Mouse (Mus musculus) embryonic facial prominence, embryonic 12.5 days (tissue): ENCODE measurements at regions not wholly inside any gene's neighbourhood (a gene's known extent, or its start where the extent isn't known, plus 50 kb on each side); places are given as distances from the start of the nearest gene placed in this dataset.
A peak's percentile ranks its signal among the peaks of the same experiment; 100 is the strongest.

Source experiments
- ATAC-seq: fragments of 200-750 bp; cut with Nextera tagmentation; 2 replicates; pipeline ENCODE4 v1.8.0; 2017; ENCODE audit not compliant: insufficient number of reproducible peaks, insufficient read depth, low FRiP score, low TSS enrichment
- H3K27ac ChIP-seq: fragments of 300-500 bp; sonication (generic); 2 replicates; pipeline ENCODE4 v1.5.1; 2016; ENCODE audit warnings: mild to moderate bottlenecking
- H3K27me3 ChIP-seq: fragments of 300-500 bp; sonication (generic); 2 replicates; pipeline ENCODE4 v1.6.1; 2016; ENCODE audit warnings: mild to moderate bottlenecking, moderate library complexity
- H3K36me3 ChIP-seq: fragments of 300-500 bp; sonication (generic); 2 replicates; pipeline ENCODE4 v1.6.1; 2016; ENCODE audit warnings: mild to moderate bottlenecking
- H3K4me1 ChIP-seq: fragments of 300-500 bp; sonication (generic); 2 replicates; pipeline ENCODE4 v1.6.1; 2016
- H3K4me2 ChIP-seq: fragments of 300-500 bp; sonication (generic); replicated peaks from 2 replicates; pipeline ENCODE4 v1.6.1; 2016; ENCODE audit warnings: mild to moderate bottlenecking, moderate library complexity
- H3K4me3 ChIP-seq: fragments of 300-500 bp; sonication (generic); 2 replicates; pipeline ENCODE4 v1.5.1; 2016; ENCODE audit warnings: mild to moderate bottlenecking
- H3K9ac ChIP-seq: fragments of 300-500 bp; sonication (generic); 2 replicates; pipeline ENCODE4 v1.6.1; 2016; ENCODE audit warnings: mild to moderate bottlenecking, moderate library complexity
- H3K9me3 ChIP-seq: fragments of 300-500 bp; sonication (generic); 2 replicates; pipeline ENCODE4 v1.6.1; 2016; ENCODE audit warnings: mild to moderate bottlenecking, moderate library complexity
- WGBS: fragments of 180-500 bp; shearing (Covaris S2); methylation state at CpG from one replicate; pipeline ENCODE4 v1.1.7; 2016; 5-methylcytosine and 5-hydroxymethylcytosine counted together

DNA sequence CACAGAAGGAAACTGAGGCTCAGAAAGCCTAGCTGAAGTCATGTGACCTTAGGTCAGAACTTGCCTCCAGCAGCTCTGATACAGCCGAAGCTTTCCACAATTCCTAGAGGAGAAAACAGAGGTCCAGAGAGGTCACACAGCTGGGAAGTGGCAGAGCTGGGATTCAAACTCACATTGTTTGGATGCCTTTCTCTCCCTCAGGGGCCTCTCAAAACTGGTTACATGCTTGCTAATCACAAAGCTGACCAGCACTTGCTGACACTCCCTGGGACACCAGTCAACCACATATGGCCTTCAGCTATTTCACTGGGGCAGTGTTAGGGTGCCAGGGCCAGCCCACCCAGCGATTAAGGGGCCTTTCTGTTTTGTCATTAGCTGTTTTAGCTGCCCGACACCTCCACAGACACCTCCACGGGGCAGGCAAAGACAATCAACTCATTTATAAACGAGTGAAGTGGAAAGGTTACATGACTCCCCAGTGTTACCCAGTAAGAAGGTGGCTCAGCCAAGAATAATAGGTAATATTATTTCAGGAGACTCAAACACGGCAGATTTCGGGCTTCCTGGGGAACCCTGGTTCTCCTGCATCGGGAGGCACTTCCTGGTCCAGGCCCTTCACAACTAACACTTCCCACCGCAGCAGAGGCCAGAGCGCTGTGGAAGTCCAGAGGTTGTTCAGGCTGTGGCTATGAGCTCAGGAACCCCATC lies 71.4 kb downstream of the 2410131K14Rik start:
- H3K36me3 ChIP-seq, result no peaks in the 10 kb centered on the region
- H3K27me3 ChIP-seq, result 0 out of 2 replicates have a peak, but pooled peaks cover 3% of the 10 kb centered on the region
- no peak overlapping the region for H3K4me3 ChIP-seq
- H3K4me1 ChIP-seq, result peaks cover 28% of the 10 kb centered on the region
- no peaks in the 10 kb centered on the region for H3K9me3 ChIP-seq
- H3K27ac ChIP-seq, result peak overlapping the region; percentile 67
- no peak; the same call in 1 of the 2 replicates for ATAC-seq
- no peak overlapping the region for H3K9ac ChIP-seq
- 23% methylated on average over 10 of the region's 10 CpGs for WGBS
- H3K4me2 ChIP-seq, result no peak overlapping the region

- H3K27me3 ChIP-seq, result 0 out of 2 replicates have a peak, but pooled peaks cover 3% of the 10 kb centered on the region
- no peak overlapping the region for H3K4me3 ChIP-seq
- peaks cover 40% of the 10 kb centered on the region for H3K4me1 ChIP-seq
- no peak for ATAC-seq
- H3K36me3 ChIP-seq, result no peaks in the 10 kb centered on the region
- no peaks in the 10 kb centered on the region for H3K9me3 ChIP-seq
- no peak overlapping the region for H3K4me2 ChIP-seq
- peak overlapping the region; percentile 17; the same call in 1 of the 2 replicates for H3K27ac ChIP-seq
- no peak overlapping the region for H3K9ac ChIP-seq
- WGBS, result 57% methylated on average over 5 of the region's 5 CpGs
Measured at GRCm38 (mm10) chr5:118318073-118318472, 73.0 kb downstream of the 2410131K14Rik start.

DNA sequence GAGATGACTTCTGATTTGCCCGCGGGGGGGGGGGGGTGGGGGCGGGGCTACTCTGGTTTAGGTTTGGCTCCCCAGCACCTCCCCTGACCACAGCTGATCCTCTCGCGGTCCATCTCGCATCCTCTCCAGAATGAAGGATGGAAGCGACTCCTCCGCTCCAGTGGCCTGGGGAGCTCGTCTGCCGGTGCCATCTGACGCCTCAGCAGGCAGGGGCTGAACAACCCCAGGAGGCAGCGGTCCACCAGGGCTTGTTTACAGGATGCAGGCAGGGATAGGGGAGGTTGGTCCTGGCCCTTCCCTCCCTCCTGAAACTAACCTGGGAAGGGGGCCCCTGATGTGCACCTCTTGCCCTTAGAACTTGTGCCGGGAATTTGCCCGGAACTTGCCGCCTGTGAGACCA lies 73.9 kb downstream of the 2410131K14Rik start:
- 0 out of 2 replicates have a peak, but pooled peaks cover 3% of the 10 kb centered on the region for H3K27me3 ChIP-seq
- peak overlapping the region; percentile 37 for H3K4me2 ChIP-seq
- no peaks in the 10 kb centered on the region for H3K9me3 ChIP-seq
- H3K27ac ChIP-seq, result no peak overlapping the region
- H3K9ac ChIP-seq, result no peak overlapping the region
- H3K36me3 ChIP-seq, result no peaks in the 10 kb centered on the region
- peaks cover 40% of the 10 kb centered on the region for H3K4me1 ChIP-seq
- no peak overlapping the region for H3K4me3 ChIP-seq
- no peak for ATAC-seq
- 15% methylated on average over 13 of the region's 15 CpGs for WGBS

DNA sequence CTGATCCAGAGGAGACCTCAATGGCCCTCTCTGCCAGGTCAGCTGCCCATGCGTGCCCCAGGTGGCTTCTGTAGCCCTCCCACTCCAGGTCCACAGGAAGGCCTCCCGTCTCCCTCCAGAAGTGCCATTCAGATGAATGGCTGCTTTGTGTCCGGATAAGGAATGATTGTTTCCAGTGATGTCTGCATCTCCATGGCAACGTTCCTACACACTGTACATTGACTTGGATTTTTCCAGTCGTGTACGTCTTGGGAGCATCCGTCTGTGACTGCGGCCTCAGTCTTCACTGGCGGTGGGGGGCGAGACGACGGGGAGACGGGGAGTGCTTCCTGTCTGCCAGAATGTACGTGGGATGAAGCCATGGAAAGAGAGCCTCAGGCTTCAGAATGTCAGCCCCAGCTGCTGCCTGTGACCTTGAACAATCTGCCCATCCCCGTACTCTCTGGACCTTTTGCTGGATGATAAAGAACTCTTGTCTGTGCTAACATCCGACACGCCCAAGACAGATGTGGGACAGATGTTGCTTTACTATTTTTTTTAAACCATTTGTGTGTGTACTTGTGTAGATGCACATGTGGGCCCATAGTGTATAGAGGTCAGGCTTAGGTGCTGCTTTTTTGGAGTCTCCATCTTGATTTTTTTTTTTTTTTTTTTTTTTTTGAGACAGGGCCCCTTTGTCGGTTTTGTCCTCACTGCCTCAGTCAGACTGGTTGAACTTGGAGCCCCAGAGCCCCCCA lies 76.9 kb downstream of the 2410131K14Rik start:
- Histone ChIP-seq H3K27me3 (0 out of 2 replicates have a peak, but pooled peaks cover 3% of the 10 kb centered on the region), H3K27ac (peak overlapping the region; percentile 83), H3K4me3 (no peak overlapping the region), H3K4me1 (peaks cover 36% of the 10 kb centered on the region), H3K4me2 (no peak overlapping the region), H3K9me3 (no peaks in the 10 kb centered on the region), H3K36me3 (no peaks in the 10 kb centered on the region), H3K9ac (no peak overlapping the region)
- peak; percentile 80 for ATAC-seq
- WGBS, result 18% methylated on average over 18 of the region's 18 CpGs

- no peak overlapping the region for H3K4me3 ChIP-seq
- ATAC-seq, result no peak
- no peaks in the 10 kb centered on the region for H3K9me3 ChIP-seq
- H3K4me2 ChIP-seq, result no peak overlapping the region
- H3K4me1 ChIP-seq, result peaks cover 38% of the 10 kb centered on the region
- H3K27ac ChIP-seq, result peak overlapping the region; percentile 83; the same call in 1 of the 2 replicates
- no peaks in the 10 kb centered on the region for H3K36me3 ChIP-seq
- H3K27me3 ChIP-seq, result 0 out of 2 replicates have a peak, but pooled peaks cover 3% of the 10 kb centered on the region
- H3K9ac ChIP-seq, result no peak overlapping the region
- 86% methylated on average over 2 of the region's 2 CpGs for WGBS
Measured at GRCm38 (mm10) chr5:118323151-118323550, 78.1 kb downstream of the 2410131K14Rik start.

GRCm38 (mm10) chr5:118326837-118327541 lies 82.0 kb downstream of the 2410131K14Rik start:
- 0 out of 2 replicates have a peak overlapping the region, but pooled peaks have one; percentile 50 for H3K27ac ChIP-seq
- H3K9ac ChIP-seq, result no peak overlapping the region
- peak overlapping the region; percentile 46 for H3K4me2 ChIP-seq
- peak; percentile 47; the same call in 1 of the 2 replicates for ATAC-seq
- no peaks in the 10 kb centered on the region for H3K27me3 ChIP-seq
- WGBS, result under 1% methylated on average over 18 of the region's 18 CpGs
- H3K4me3 ChIP-seq, result peak overlapping the region; percentile 25
- H3K4me1 ChIP-seq, result peaks cover 32% of the 10 kb centered on the region
- H3K36me3 ChIP-seq, result no peaks in the 10 kb centered on the region
- H3K9me3 ChIP-seq, result no peaks in the 10 kb centered on the region

DNA sequence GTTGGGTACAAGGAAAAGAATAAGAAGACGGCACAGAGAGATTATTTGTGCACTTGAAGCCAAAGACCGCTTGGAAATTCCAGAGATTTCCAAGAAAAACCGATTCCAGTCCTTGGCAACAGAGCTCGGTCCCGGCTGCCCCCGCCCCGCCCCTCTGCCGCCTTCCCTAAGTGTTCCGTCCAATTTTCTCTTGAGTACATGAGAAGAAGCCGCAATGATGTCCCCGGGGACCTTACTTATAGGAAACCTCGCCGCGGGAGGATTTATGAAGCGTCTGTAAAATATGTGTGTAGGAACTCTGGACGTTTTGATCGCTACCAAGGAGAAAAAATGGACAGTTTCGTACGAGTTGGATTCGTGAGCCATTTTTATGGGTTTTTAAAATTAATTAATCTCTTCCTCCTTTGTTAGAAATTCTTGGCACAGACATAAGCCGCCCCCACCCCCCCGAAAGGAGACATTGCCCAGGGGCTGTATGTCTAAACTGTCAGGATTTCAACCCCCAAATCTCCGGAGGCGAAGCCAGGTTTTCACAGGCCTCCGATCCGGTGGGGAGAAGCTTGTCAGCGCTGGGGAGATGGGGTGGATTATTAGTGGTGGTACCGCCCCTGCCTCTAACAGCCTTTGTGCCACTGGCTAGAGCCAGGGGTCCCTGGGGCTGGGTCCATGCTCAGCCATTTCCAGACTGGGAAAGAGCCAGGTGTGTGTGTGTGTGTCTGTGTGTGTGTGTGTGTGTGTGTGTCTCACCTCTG lies 83.1 kb downstream of the 2410131K14Rik start:
- H3K27ac ChIP-seq, result peak overlapping the region; percentile 63
- peak overlapping the region; percentile 17; the same call in 1 of the 2 replicates for H3K4me3 ChIP-seq
- peak overlapping the region; percentile 46 for H3K4me2 ChIP-seq
- no peak overlapping the region for H3K9ac ChIP-seq
- no peak for ATAC-seq
- H3K36me3 ChIP-seq, result no peaks in the 10 kb centered on the region
- 3% methylated on average over 28 of the region's 28 CpGs for WGBS
- H3K27me3 ChIP-seq, result no peaks in the 10 kb centered on the region
- peaks cover 32% of the 10 kb centered on the region for H3K4me1 ChIP-seq
- no peaks in the 10 kb centered on the region for H3K9me3 ChIP-seq

GRCm38 (mm10) chr5:118329143-118329542 lies 84.1 kb downstream of the 2410131K14Rik start:
- Histone ChIP-seq H3K4me1 (peaks cover 32% of the 10 kb centered on the region), H3K9ac (no peak overlapping the region), H3K4me3 (no peak overlapping the region), H3K36me3 (no peaks in the 10 kb centered on the region), H3K9me3 (no peaks in the 10 kb centered on the region), H3K4me2 (no peak overlapping the region), H3K27me3 (no peaks in the 10 kb centered on the region), H3K27ac (no peak overlapping the region)
- ATAC-seq, result no peak
- WGBS, result 78% methylated on average over 5 of the region's 5 CpGs

DNA sequence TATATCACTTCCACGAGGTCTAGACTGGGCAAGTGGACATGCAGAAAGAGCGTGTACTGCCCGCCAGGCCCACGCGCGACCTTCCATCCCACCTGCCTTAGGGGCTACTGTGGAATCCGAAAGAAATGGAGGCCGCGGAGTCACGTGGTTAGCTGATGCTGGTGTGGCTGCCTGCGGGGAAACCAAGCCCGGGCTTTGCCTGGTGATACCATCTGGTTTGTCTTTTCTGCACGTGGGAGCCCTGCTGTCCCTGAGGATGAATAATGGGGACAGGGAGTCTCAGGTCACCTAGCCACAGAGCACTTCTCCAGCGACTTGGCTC lies 86.2 kb downstream of the 2410131K14Rik start:
- H3K9ac ChIP-seq, result 0 out of 2 replicates have a peak overlapping the region, but pooled peaks have one; percentile 46
- 0 out of 2 replicates have a peak, but pooled peaks have one; percentile 25 for ATAC-seq
- no peaks in the 10 kb centered on the region for H3K36me3 ChIP-seq
- WGBS, result 16% methylated on average over 14 of the region's 14 CpGs
- H3K4me2 ChIP-seq, result peak overlapping the region; percentile 66
- H3K27ac ChIP-seq, result peak overlapping the region; percentile 83; the same call in 1 of the 2 replicates
- H3K4me1 ChIP-seq, result peaks cover 32% of the 10 kb centered on the region
- H3K4me3 ChIP-seq, result peak overlapping the region; percentile 36
- H3K9me3 ChIP-seq, result no peaks in the 10 kb centered on the region
- H3K27me3 ChIP-seq, result no peaks in the 10 kb centered on the region

DNA sequence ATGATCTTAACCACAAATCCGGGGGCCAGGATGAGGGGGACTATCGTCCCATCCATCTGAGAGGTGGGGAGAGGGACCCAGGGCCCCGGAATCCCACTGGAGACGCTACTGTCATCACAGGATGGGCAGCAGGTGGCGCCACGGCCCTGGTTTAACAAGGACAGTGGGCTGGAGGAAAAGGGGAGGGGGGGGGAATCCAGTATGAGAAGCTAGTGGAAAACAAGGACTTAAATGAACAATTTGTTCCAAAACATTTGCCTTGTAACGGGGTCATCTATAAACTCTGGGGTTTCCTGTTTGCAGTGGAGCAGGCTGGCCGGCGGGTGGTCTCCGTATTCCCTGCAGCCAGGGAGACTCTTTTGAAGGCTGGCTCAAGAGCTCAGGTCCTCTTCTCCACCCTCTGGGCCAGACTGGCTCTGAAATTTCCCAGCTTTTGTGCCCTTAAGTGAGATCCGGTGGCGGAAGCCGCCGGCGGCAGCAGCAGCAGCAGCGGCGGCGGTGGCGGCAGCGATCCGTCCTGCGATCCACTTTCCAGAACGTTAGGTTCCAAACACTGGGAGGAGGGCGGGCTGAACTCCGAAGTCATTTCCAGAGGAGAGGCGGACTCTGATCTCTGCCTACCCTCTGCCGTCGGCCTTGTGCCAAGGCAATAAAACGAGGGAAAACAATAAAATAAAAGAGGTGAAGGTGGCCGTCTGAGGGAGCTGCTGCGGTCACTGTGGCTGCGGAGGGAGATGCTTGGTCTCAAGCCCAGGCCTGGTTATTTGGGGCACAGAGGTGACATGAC lies 86.8 kb downstream of the 2410131K14Rik start:
- H3K4me1 ChIP-seq, result peaks cover 30% of the 10 kb centered on the region
- H3K27me3 ChIP-seq, result no peaks in the 10 kb centered on the region
- ATAC-seq, result 0 out of 2 replicates have a peak, but pooled peaks have one; percentile 17
- peak overlapping the region; percentile 46 for H3K9ac ChIP-seq
- WGBS, result 1% methylated on average over 32 of the region's 32 CpGs
- no peaks in the 10 kb centered on the region for H3K36me3 ChIP-seq
- peak overlapping the region; percentile 36 for H3K4me3 ChIP-seq
- H3K4me2 ChIP-seq, result peak overlapping the region; percentile 66
- peak overlapping the region; percentile 83 for H3K27ac ChIP-seq
- H3K9me3 ChIP-seq, result no peaks in the 10 kb centered on the region
